Mouse (Mus musculus): ENCODE measurements around the gene 2810004N23Rik. TPM values are rescaled to one million over a fixed set of nuclear protein-coding genes. Genes with fewer than 3 reads are reported as not detected.
"Not testable (repeated sequence)": the region's sequence is repeated elsewhere in the genome, so short reads cannot be mapped to it uniquely, and the experiment has no call there.

Gene 2810004N23Rik
- polyA plus RNA-seq, 1 experiment from 2014 or later: 66.0 TPM

DNA sequence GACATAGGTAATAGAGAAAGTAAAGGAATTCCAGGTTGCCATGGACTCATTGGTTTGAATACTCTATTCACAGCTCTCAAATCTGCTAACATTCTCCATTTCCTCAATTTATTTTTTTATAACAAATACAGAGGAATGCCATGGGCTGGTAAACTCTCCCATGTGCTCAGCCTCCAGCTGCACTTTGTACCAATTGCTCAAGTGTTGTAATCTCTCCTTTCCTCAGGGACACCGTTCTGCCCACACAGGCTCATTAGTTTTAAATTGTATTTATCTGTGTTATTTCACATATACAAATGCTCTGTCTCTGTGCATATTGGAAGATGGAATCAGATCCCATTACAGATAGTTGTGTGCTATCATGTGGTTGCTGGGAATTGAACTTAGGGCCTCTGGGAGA is 9.4 kb downstream of the 2810004N23Rik start:
- DNase-seq (ENCODE audit: low spot score): no peak
- no peaks in the 10 kb centered on the region for H3K9me3 ChIP-seq
- no peaks in the 10 kb centered on the region for H3K27me3 ChIP-seq (ENCODE audit: insufficient read depth, poor library complexity, severe bottlenecking)
- WGBS: 100% methylated on average over 1 of the region's 1 CpGs
- H3K27ac ChIP-seq: no peak overlapping the region
- 0 out of 2 replicates have a peak, but pooled peaks cover 2% of the 10 kb centered on the region for H3K4me1 ChIP-seq
- peaks cover 63% of the 10 kb centered on the region for H3K36me3 ChIP-seq
- no peak overlapping the region for H3K4me3 ChIP-seq

DNA sequence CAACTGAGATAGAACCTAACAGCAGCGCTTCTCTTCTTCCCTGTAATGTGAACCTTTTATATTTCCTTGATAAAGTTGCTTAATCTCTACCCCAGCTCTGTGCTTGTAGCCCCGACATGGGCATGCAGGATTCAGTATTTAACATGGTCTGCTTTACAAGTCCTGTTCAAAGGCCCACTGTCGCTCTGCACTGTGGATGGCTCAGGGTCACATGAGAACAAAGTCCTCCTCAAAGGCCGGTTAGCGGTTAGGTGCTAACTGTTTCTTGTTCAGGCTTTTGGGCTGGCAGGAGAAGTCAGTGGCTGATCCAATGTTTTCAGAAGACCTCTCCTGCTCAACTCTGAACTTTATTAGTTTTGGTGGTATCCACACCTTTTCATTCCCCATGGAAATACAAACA is 17.3 kb downstream of the 2810004N23Rik start:
- no peaks in the 10 kb centered on the region for H3K9me3 ChIP-seq
- H3K36me3 ChIP-seq: peaks cover 42% of the 10 kb centered on the region
- H3K4me3 ChIP-seq: no peak overlapping the region
- no peaks in the 10 kb centered on the region for H3K27me3 ChIP-seq (ENCODE audit: insufficient read depth, poor library complexity, severe bottlenecking)
- DNase-seq (ENCODE audit: low spot score): no peak
- no peak overlapping the region for H3K27ac ChIP-seq
- H3K4me1 ChIP-seq: peaks cover 7% of the 10 kb centered on the region; the same call in 1 of the 2 replicates
- 89% methylated on average over 5 of the region's 5 CpGs for WGBS

- Histone ChIP-seq H3K4me3 (no peak overlapping the region), H3K9me3 (no peaks in the 10 kb centered on the region), H3K4me1 (peaks cover 7% of the 10 kb centered on the region; the same call in 1 of the 2 replicates), H3K36me3 (peaks cover 46% of the 10 kb centered on the region), H3K27ac (no peak overlapping the region), H3K27me3 (ENCODE audit: insufficient read depth, poor library complexity, severe bottlenecking) (no peaks in the 10 kb centered on the region)
- WGBS: 62% methylated on average over 3 of the region's 3 CpGs
- DNase-seq (ENCODE audit: low spot score): no peak
Measured at GRCm38 (mm10) chr8:124845131-124845530, 17.8 kb downstream of the 2810004N23Rik start.

DNA sequence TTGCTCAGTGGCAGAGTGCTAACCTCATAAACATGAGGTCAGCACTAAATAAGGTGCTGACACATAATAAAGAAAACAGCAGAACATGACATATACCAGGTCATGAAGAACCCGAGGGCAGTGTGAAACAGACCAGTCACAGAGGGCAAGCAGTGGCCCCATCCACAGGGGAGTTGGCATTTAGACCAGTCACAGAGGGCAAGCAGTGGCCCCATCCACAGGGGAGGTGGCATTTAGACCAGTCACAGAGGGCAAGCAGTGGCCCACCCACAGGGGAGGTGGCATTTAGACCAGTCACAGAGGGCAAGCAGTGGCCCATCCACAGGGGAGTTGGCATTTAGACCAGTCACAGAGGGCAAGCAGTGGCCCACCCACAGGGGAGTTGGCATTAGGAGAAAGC is 20.0 kb downstream of the 2810004N23Rik start:
- H3K4me3 ChIP-seq; DNase-seq (ENCODE audit: low spot score); H3K4me1 ChIP-seq; H3K27me3 ChIP-seq (ENCODE audit: insufficient read depth, poor library complexity, severe bottlenecking); H3K27ac ChIP-seq; H3K9me3 ChIP-seq: not testable (repeated sequence)
- peaks cover 68% of the 10 kb centered on the region for H3K36me3 ChIP-seq
- WGBS: 72% methylated on average over 1 of the region's 1 CpGs

GRCm38 (mm10) chr8:124841775-124842174 is 21.1 kb downstream of the 2810004N23Rik start:
- H3K27me3 ChIP-seq (ENCODE audit: insufficient read depth, poor library complexity, severe bottlenecking): no peaks in the 10 kb centered on the region
- H3K36me3 ChIP-seq: peaks cover 75% of the 10 kb centered on the region
- no peak for DNase-seq (ENCODE audit: low spot score)
- 90% methylated on average over 10 of the region's 10 CpGs for WGBS
- peaks cover 7% of the 10 kb centered on the region; the same call in 1 of the 2 replicates for H3K4me1 ChIP-seq
- no peak overlapping the region for H3K4me3 ChIP-seq
- H3K27ac ChIP-seq: no peak overlapping the region
- H3K9me3 ChIP-seq: no peaks in the 10 kb centered on the region

GRCm38 (mm10) chr8:124840900-124841299 is 22.0 kb downstream of the 2810004N23Rik start:
- peaks cover 75% of the 10 kb centered on the region for H3K36me3 ChIP-seq
- no peaks in the 10 kb centered on the region for H3K9me3 ChIP-seq
- no peak for DNase-seq (ENCODE audit: low spot score)
- H3K27me3 ChIP-seq (ENCODE audit: insufficient read depth, poor library complexity, severe bottlenecking): no peaks in the 10 kb centered on the region
- peaks cover 7% of the 10 kb centered on the region; the same call in 1 of the 2 replicates for H3K4me1 ChIP-seq
- 90% methylated on average over 7 of the region's 7 CpGs for WGBS
- H3K4me3 ChIP-seq: no peak overlapping the region
- H3K27ac ChIP-seq: no peak overlapping the region

GRCm38 (mm10) chr8:124839371-124839770 is 23.5 kb downstream of the 2810004N23Rik start:
- Histone ChIP-seq H3K27ac (no peak overlapping the region), H3K36me3 (peaks cover 69% of the 10 kb centered on the region), H3K4me1 (0 out of 2 replicates have a peak, but pooled peaks cover 2% of the 10 kb centered on the region), H3K4me3 (no peak overlapping the region), H3K9me3 (no peaks in the 10 kb centered on the region), H3K27me3 (ENCODE audit: insufficient read depth, poor library complexity, severe bottlenecking) (no peaks in the 10 kb centered on the region)
- no peak for DNase-seq (ENCODE audit: low spot score)
- WGBS: 80% methylated on average over 10 of the region's 10 CpGs

GRCm38 (mm10) chr8:124837956-124838355 is 25.0 kb downstream of the 2810004N23Rik start:
- peaks cover 56% of the 10 kb centered on the region for H3K36me3 ChIP-seq
- H3K27ac ChIP-seq: no peak overlapping the region
- no peaks in the 10 kb centered on the region for H3K9me3 ChIP-seq
- no peak overlapping the region for H3K4me3 ChIP-seq
- H3K27me3 ChIP-seq (ENCODE audit: insufficient read depth, poor library complexity, severe bottlenecking): no peaks in the 10 kb centered on the region
- 89% methylated on average over 2 of the region's 2 CpGs for WGBS
- peaks cover 13% of the 10 kb centered on the region for H3K4me1 ChIP-seq
- DNase-seq (ENCODE audit: low spot score): no peak

DNA sequence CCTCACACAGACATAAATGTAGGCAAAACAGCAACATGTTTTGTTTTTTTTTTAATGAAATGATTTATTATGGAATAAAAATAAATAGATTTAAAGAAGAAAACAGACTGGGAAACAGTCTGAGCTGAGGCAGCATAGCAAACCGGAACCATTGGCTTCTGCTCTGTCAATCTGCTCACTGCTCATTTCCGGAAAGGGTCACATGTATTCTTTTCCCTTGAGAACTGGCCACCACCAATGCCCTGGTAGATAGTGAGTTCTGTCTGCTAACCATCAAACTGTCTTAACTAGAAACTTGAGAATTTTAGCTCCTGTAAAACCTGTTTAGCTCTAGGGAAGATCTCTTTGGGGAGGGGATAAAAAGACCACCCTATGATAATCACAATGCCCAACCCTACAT is 26.0 kb downstream of the 2810004N23Rik start:
- H3K4me3 ChIP-seq: no peak overlapping the region
- H3K9me3 ChIP-seq: no peaks in the 10 kb centered on the region
- H3K4me1 ChIP-seq: peaks cover 20% of the 10 kb centered on the region
- H3K27me3 ChIP-seq (ENCODE audit: insufficient read depth, poor library complexity, severe bottlenecking): no peaks in the 10 kb centered on the region
- 82% methylated on average over 2 of the region's 2 CpGs for WGBS
- peaks cover 47% of the 10 kb centered on the region for H3K36me3 ChIP-seq
- DNase-seq (ENCODE audit: low spot score): no peak
- no peak overlapping the region for H3K27ac ChIP-seq

- Histone ChIP-seq H3K9me3 (no peaks in the 10 kb centered on the region), H3K4me3 (no peak overlapping the region), H3K4me1 (peaks cover 20% of the 10 kb centered on the region), H3K27ac (no peak overlapping the region), H3K36me3 (peaks cover 40% of the 10 kb centered on the region), H3K27me3 (ENCODE audit: insufficient read depth, poor library complexity, severe bottlenecking) (peaks cover 5% of the 10 kb centered on the region)
- DNase-seq (ENCODE audit: low spot score): no peak
- WGBS: 84% methylated on average over 7 of the region's 7 CpGs
Measured at GRCm38 (mm10) chr8:124836273-124836672, 26.6 kb downstream of the 2810004N23Rik start.

DNA sequence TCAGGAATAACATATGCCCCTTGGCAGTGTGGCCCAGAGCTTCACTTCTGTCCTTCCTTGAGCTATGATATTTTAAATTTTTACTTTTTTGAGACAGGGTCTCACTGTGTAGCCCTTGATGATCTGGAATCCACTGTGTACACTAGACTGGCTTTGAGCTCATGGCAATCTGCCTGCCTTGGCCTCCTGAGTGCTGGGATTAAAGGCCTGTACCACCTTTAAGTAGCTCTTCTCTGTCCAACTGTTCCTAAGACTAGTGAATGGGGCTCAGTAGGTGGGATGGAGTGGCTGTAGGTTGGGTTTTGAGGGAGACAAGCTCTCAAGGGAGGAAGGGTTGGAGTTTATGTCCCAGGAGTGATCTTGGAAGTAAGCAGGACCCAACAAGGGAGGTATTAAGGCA is 27.1 kb downstream of the 2810004N23Rik start:
- Histone ChIP-seq H3K27me3 (ENCODE audit: insufficient read depth, poor library complexity, severe bottlenecking) (peaks cover 6% of the 10 kb centered on the region), H3K4me1 (peaks cover 20% of the 10 kb centered on the region), H3K9me3 (no peaks in the 10 kb centered on the region), H3K27ac (no peak overlapping the region), H3K36me3 (peaks cover 36% of the 10 kb centered on the region), H3K4me3 (no peak overlapping the region)
- DNase-seq (ENCODE audit: low spot score): no peak

DNA sequence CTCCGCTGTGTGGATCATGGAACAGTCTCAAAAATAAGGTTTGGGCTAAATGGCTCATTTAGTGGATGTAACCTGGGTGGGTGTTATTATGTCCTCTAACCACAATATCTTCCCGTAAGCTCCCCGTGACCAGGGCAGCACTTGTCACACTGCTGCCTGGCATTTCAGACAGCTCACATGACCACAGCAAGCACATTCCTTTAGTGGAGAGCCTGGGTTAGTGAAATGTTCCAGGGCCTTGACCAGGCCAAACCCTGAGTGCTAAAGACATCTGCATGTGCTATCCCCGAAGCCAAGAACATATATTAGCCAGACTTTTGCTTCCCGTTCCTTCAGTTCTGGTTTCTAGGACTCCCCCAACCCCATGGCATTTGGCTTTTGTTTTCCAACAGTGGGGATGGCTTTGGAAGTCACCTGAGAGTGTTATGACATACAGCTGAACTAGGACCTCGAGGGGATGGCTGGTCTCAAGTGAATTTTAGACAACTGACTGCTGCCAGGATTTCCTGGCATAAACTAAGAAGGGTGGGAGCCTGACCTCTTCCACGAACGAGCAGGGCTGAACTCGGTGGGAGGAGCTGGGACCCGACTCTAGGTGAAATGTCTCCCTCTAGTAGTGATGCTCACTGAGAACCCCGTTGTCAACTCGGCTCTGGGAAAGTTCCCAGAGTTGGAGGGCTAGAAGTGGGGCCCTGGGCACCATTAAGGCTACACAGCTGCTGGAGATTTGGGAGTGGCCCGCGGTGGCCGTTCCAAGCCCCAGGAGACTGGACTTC is 29.3 kb downstream of the 2810004N23Rik start:
- peaks cover 20% of the 10 kb centered on the region for H3K4me1 ChIP-seq

DNA sequence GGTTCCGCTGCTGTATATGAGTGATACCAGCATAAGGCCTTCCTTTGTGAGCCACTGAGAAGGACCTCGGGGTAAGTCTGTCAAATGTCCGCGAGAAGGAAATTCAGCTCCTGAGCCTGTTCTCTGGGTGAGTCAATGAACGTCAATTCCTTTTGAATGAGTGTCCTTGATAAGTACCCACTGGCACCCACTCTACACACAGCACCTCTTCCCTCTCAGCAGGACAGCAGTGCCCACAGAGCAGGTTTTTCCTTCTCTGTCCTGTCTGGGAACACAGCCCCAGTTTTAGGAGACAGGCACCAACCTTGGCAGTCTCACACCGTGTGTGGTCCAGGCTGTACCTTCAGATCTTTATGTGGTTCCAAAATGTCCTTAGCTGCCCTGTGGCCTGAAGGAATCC is 31.0 kb downstream of the 2810004N23Rik start:
- H3K9me3 ChIP-seq: no peaks in the 10 kb centered on the region
- 71% methylated on average over 6 of the region's 6 CpGs for WGBS
- peaks cover 37% of the 10 kb centered on the region for H3K27me3 ChIP-seq (ENCODE audit: insufficient read depth, poor library complexity, severe bottlenecking)
- H3K27ac ChIP-seq: 0 out of 2 replicates have a peak overlapping the region, but pooled peaks have one; percentile 36
- H3K36me3 ChIP-seq: no peaks in the 10 kb centered on the region
- peaks cover 24% of the 10 kb centered on the region for H3K4me1 ChIP-seq
- no peak overlapping the region for H3K4me3 ChIP-seq
- DNase-seq (ENCODE audit: low spot score): no peak

More for the DNA sequence above, 29.3 kb downstream of the 2810004N23Rik start:
- Histone ChIP-seq H3K27ac (peak overlapping the region; percentile 56), H3K4me3 (peak overlapping the region; percentile 20; the same call in 1 of the 2 replicates), H3K9me3 (no peaks in the 10 kb centered on the region), H3K27me3 (ENCODE audit: insufficient read depth, poor library complexity, severe bottlenecking) (peaks cover 27% of the 10 kb centered on the region), H3K36me3 (peaks cover 14% of the 10 kb centered on the region)
- DNase-seq (ENCODE audit: low spot score): no peak
- WGBS: 26% methylated on average over 15 of the region's 15 CpGs

Data from heart, embryonic 10.5 days (tissue).